Mouse (Mus musculus): ENCODE data around the gene Sec14l1.

Sec14l1 gene

DNA sequence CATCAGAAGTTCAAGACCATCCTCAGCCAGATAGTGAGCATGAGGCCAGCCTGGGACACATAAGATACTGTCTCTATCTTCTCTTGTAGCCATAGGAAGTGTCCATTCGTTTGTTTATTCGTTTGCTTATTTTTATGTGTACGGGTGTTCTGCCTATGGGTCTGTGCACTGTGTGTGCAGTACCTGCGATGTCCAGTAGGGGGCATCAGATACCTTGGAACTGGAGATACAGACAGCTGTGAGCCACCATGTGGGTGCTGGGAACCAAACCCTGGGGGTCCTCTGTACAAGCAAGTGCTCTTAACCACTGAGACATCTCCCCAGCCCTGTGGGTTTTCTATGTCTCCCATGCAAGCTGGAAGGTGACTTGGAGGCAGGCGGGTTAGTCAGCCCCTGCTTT, 64.9 kb downstream of the Sec14l1 start:
- no peak for DNase-seq (ENCODE audit: extremely low spot score)

DNA sequence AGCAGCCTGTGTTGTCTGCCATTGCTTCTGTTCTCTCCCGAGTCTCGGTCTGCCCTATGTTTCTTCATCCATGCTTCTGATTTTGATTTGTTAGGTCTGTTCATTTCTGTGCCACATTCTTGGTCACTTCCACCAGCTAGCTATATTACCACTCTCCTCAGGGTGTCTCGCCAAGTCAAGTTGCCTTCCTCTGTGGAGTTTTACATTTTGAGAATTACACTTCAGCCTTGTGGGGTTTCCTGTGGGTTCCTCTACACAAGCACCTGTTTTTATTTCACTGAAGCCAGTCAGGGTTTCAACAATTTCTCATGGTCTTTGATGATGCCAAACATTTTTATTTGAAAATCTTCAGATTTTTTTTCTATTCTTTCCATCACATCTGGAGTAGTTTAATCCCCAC, 67.8 kb downstream of the Sec14l1 start:
- DNase-seq (ENCODE audit: extremely low spot score), result no peak

DNA sequence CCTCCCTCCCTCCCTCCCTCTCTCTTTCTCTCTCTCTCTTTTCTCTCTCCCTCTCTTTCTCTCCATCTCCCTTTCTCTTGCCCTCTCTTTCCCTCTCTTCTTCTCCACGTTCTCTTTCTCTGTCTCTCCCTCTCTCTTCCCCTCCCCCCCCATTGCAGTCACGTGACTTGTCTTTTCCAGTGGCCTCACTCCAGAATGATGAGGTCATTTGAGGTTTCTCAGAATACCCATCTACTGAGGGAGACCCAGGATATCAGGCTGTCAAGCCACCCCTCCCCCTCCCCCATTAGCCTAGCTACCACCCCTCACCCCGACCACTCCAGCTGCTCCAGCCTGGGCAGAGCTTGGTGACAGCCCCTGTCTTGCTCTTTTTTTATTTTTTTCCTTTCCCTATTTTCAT, 68.3 kb downstream of the Sec14l1 start:
- DNase-seq (ENCODE audit: extremely low spot score), result no peak

- no peak for DNase-seq (ENCODE audit: extremely low spot score)
These were observed 68.9 kb downstream of the Sec14l1 start for GRCm38 (mm10) chr11:117183841-117184240.

GRCm38 (mm10) chr11:117185076-117185933, 70.3 kb downstream of the Sec14l1 start:
- DNase-seq (ENCODE audit: extremely low spot score), result no peak

- no peak for DNase-seq (ENCODE audit: extremely low spot score)
These were observed 76.6 kb downstream of the Sec14l1 start for GRCm38 (mm10) chr11:117191524-117191923.

DNA sequence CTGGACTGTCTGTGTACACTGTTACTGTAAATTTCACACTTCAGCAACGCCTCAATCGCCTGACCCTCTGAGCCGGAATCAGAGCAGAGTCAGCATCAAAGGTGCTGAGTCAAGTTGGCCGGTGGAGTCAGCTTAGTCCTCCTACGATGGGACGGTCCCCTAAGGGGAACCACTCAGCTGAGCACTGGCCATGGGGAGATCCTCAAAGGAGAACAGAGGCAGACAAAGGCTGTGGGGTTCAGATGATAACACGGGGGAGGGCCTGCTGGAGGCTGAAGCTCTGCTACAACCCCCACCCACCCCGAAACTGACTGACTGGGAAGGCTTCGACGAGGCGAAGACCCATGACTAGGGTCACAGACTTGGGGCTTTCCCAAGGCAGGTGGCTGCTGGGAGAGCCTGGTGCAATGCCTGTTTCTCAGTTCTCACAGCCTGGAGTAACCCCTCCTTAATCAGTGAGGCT, 79.5 kb downstream of the Sec14l1 start:
- no peak for DNase-seq (ENCODE audit: extremely low spot score)

DNA sequence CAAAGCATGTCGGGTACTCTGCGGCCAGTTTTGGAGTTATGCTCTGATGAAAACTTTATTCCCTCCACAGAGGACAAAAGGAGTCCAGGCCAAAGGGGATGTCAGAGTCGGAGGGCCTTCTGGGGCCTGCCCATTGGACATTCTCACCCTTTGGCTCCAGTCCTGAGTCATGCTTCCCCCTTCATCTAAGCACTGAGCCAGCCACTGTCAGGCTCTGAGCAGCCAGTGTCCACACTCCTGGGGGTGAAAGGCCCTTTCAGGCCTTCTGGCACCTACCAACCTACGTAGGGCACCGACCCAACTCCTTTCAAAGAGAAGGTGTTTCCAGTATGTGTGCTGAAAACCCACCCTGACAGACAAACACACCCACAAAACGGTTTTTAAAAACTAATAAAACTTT, 80.6 kb downstream of the Sec14l1 start:
- DNase-seq (ENCODE audit: extremely low spot score), result no peak

DNA sequence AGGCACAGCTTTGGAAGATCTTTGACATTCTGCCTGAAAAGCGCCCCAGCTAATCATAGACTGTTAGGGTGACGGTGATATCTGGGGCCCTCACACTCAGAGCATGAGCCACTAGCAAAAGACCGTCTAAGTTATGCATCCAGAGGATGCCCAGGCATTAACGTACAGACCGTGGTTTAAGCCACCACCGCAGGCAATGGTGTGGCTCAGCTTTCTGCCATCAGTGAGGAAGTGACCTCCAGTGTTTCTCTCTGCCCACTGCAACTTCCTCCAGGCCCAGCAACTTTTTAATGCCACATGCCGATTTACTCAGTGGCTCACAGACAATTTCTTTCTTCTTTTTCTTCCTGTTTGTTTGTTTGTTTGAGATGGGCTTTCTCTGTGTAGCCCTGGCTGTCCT, 81.7 kb downstream of the Sec14l1 start:
- no peak for DNase-seq (ENCODE audit: extremely low spot score)

DNA sequence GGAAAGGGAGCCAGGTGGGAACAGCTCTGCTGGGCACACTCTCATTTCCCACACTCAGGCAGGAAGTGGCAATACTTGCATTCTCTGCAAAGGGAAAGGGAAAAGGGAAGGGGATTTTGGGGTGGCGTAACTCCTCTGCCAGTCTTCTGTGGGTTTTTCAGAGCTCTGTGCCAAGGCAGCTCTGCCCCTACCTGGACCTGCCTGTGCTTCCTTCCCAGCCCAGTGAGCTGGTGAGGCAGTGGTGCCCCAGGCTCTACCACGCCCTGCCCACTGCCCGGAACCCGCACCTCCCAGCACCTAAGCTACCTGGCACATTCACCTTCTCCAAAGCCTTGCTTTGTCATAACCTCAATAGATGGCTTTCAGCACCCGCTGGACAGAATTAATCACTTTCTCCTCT, 83.2 kb downstream of the Sec14l1 start:
- DNase-seq (ENCODE audit: extremely low spot score), result no peak

DNA sequence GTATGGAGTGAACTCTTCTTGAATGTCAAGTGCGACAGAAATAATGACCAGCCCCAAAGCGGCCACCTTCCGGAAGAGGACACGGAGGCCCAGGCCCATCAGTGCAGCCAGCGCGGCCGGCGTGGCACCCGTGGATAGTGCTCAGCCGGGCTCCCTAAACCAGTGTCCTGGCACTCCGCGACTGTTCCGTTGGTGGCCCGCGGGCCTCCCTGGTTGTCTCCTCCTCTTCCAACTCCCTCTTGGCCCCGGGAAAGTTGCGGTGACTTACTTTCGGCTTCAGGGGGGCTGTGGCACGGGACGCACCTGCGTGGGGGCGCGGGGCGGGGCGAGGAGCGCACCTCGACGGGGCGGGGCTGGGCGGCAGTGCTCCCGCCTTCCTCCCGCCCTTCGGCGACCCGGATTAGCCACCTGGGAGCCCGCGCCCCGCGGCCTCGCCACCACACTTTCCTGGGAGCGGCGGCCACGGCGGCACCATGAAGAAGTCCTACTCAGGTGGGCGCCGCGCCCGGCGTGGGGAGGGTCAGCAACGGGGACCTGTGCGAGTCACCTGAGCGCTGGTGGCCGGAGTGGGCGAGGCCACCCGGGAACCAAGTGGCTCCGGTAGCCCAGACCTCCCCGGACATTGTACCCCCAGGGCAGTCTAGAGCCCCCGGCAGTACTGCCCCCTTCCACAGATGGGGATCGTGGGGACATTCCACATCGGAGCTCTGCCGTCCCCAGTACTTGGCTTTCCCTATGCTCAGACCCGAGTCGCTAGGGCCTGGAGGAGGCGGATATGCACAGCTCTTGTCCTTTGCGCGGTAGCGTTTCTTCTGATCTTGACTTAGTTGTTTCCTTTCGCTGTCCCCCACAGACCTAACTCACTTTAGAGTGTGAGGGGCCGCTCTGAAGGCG, 84.6 kb downstream of the Sec14l1 start, which contains the start of gene Sept9:
Gene Sept9 (plus strand): TSS at position 380 of the 894 bp plus-strand sequence.
- DNase-seq (ENCODE audit: extremely low spot score), result peak; percentile 41

- no peak for DNase-seq (ENCODE audit: extremely low spot score)
These were observed 86.9 kb downstream of the Sec14l1 start for GRCm38 (mm10) chr11:117201846-117202245.

- no peak for DNase-seq (ENCODE audit: extremely low spot score)
These were observed 89.6 kb downstream of the Sec14l1 start for GRCm38 (mm10) chr11:117204606-117205005.

- no peak for DNase-seq (ENCODE audit: extremely low spot score)
These were observed 90.1 kb downstream of the Sec14l1 start for GRCm38 (mm10) chr11:117205042-117205441.

GRCm38 (mm10) chr11:117205447-117205846, 90.5 kb downstream of the Sec14l1 start:
- DNase-seq (ENCODE audit: extremely low spot score), result no peak

GRCm38 (mm10) chr11:117207436-117207835, 92.5 kb downstream of the Sec14l1 start:
- DNase-seq (ENCODE audit: extremely low spot score), result no peak

DNA sequence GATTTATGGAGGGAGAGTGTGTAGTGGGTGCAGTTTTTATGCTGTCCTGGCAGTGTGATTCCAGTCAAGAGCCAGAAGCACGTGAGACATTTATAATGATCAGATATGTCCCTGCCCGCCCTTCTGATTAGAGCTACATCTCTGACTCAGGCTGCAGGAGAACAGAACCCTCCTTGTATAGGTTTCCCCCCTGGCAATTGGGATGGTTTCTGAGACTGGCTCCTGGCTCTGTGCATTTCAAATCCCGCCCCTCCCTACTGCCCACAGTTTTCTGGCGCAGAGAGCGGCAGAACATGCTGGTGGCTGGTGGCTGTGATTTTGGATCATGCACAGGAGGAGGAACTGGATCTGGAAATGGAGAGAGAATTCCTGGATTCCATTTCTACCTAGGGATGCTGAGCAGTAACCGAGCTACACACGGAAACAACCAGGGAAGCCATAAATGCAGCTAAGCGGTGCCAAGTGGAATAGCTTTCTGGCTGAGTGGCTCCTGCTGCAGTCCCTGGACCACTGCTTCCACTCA, 93.2 kb downstream of the Sec14l1 start:
- DNase-seq (ENCODE audit: extremely low spot score), result no peak

All from embryo, embryonic 9.5 days (tissue).